Mouse (Mus musculus): ENCODE measurements around the gene G3bp1. TPM values are rescaled to one million over a fixed set of nuclear protein-coding genes. Genes with fewer than 3 reads are reported as not detected.

Gene G3bp1
- polyA plus RNA-seq, 1 experiment from 2014 or later: 36.8 TPM

GRCm38 (mm10) chr11:55468611-55469047, 856 bp upstream of the G3bp1 start:
- under 1% methylated on average over 17 of the region's 17 CpGs for WGBS (ENCODE audit: insufficient replicate concordance)
- TF ChIP-seq EP300 (IDR thresholded peaks at IDR 0.05; ENCODE audit: low read depth) (no peak), CTCF (IDR thresholded peaks at IDR 0.05; ENCODE audit: low read depth) (no peak)
- Histone ChIP-seq H3K4me2 (ENCODE audit: low read depth, low read length) (peak overlapping the region; percentile 94), H3K36me3 (replicated peaks; ENCODE audit: insufficient read depth, low read length) (no peaks in the 10 kb centered on the region), H3K9ac (replicated peaks) (peak overlapping the region; percentile 77), H3K4me1 (ENCODE audit: insufficient read depth) (peaks cover 26% of the 10 kb centered on the region), H3K27me3 (ENCODE audit: insufficient read depth, low read length) (no peaks in the 10 kb centered on the region), H3K9me3 (ENCODE audit: low read length) (no peaks in the 10 kb centered on the region), H3K27ac (ENCODE audit: low read depth) (peak overlapping the region; percentile 99), H3K4me3 (ENCODE audit: low read depth, low read length) (peak overlapping the region; percentile 81)
- ATAC-seq (peak; percentile 12), DNase-seq (no peak)

GRCm38 (mm10) chr11:55469923-55470691, 622 bp downstream of the G3bp1 start:
- H3K4me1 ChIP-seq (ENCODE audit: insufficient read depth): peaks cover 31% of the 10 kb centered on the region
- H3K9ac ChIP-seq (replicated peaks): peak overlapping the region; percentile 81
- DNase-seq (peak; percentile 40), ATAC-seq (no peak)
- no peaks in the 10 kb centered on the region for H3K9me3 ChIP-seq (ENCODE audit: low read length)
- H3K27ac ChIP-seq (ENCODE audit: low read depth): peak overlapping the region; percentile 81
- no peaks in the 10 kb centered on the region for H3K27me3 ChIP-seq (ENCODE audit: insufficient read depth, low read length)
- peak overlapping the region; percentile 94 for H3K4me2 ChIP-seq (ENCODE audit: low read depth, low read length)
- 1% methylated on average over 46 of the region's 46 CpGs for WGBS (ENCODE audit: insufficient replicate concordance)
- H3K36me3 ChIP-seq (replicated peaks; ENCODE audit: insufficient read depth, low read length): no peaks in the 10 kb centered on the region
- TF ChIP-seq CTCF (IDR thresholded peaks at IDR 0.05; ENCODE audit: low read depth): no peak
- no peak for TF ChIP-seq EP300 (IDR thresholded peaks at IDR 0.05; ENCODE audit: low read depth)
- H3K4me3 ChIP-seq (ENCODE audit: low read depth, low read length): peak overlapping the region; percentile 81

GRCm38 (mm10) chr11:55470761-55471160, 1.3 kb downstream of the G3bp1 start:
- TF ChIP-seq CTCF (IDR thresholded peaks at IDR 0.05; ENCODE audit: low read depth) (no peak), EP300 (IDR thresholded peaks at IDR 0.05; ENCODE audit: low read depth) (no peak)
- Histone ChIP-seq H3K27me3 (ENCODE audit: insufficient read depth, low read length) (no peaks in the 10 kb centered on the region), H3K9ac (replicated peaks) (peak overlapping the region; percentile 81), H3K27ac (ENCODE audit: low read depth) (no peak overlapping the region), H3K36me3 (replicated peaks; ENCODE audit: insufficient read depth, low read length) (no peaks in the 10 kb centered on the region; the same call in 1 of the 2 replicates), H3K9me3 (ENCODE audit: low read length) (no peaks in the 10 kb centered on the region), H3K4me1 (ENCODE audit: insufficient read depth) (peaks cover 29% of the 10 kb centered on the region), H3K4me2 (ENCODE audit: low read depth, low read length) (peak overlapping the region; percentile 94), H3K4me3 (ENCODE audit: low read depth, low read length) (peak overlapping the region; percentile 81)
- no peak for ATAC-seq
- DNase-seq: no peak
- WGBS (ENCODE audit: insufficient replicate concordance): 15% methylated on average over 8 of the region's 8 CpGs

GRCm38 (mm10) chr11:55471467-55471866, 2.0 kb downstream of the G3bp1 start:
- Histone ChIP-seq H3K27me3 (ENCODE audit: insufficient read depth, low read length) (no peaks in the 10 kb centered on the region), H3K27ac (ENCODE audit: low read depth) (no peak overlapping the region), H3K9me3 (ENCODE audit: low read length) (no peaks in the 10 kb centered on the region), H3K4me1 (ENCODE audit: insufficient read depth) (peaks cover 30% of the 10 kb centered on the region), H3K4me2 (ENCODE audit: low read depth, low read length) (peak overlapping the region; percentile 94), H3K9ac (replicated peaks) (peak overlapping the region; percentile 81), H3K36me3 (replicated peaks; ENCODE audit: insufficient read depth, low read length) (peaks cover 2% of the 10 kb centered on the region; the same call in 1 of the 2 replicates), H3K4me3 (ENCODE audit: low read depth, low read length) (peak overlapping the region; percentile 81; the same call in 1 of the 2 replicates)
- DNase-seq (no peak), ATAC-seq (no peak)
- no peak for TF ChIP-seq EP300 (IDR thresholded peaks at IDR 0.05; ENCODE audit: low read depth)
- TF ChIP-seq CTCF (IDR thresholded peaks at IDR 0.05; ENCODE audit: low read depth): no peak
- WGBS (ENCODE audit: insufficient replicate concordance): 64% methylated on average over 7 of the region's 7 CpGs

GRCm38 (mm10) chr11:55473219-55473618, 3.7 kb downstream of the G3bp1 start:
- H3K4me1 ChIP-seq (ENCODE audit: insufficient read depth): peaks cover 27% of the 10 kb centered on the region
- H3K27ac ChIP-seq (ENCODE audit: low read depth): no peak overlapping the region
- no peaks in the 10 kb centered on the region for H3K9me3 ChIP-seq (ENCODE audit: low read length)
- TF ChIP-seq CTCF (IDR thresholded peaks at IDR 0.05; ENCODE audit: low read depth): no peak
- no peak for TF ChIP-seq EP300 (IDR thresholded peaks at IDR 0.05; ENCODE audit: low read depth)
- 37% methylated on average over 3 of the region's 3 CpGs for WGBS (ENCODE audit: insufficient replicate concordance)
- no peak overlapping the region for H3K4me3 ChIP-seq (ENCODE audit: low read depth, low read length)
- DNase-seq (no peak), ATAC-seq (no peak)
- H3K4me2 ChIP-seq (ENCODE audit: low read depth, low read length): 0 out of 2 replicates have a peak overlapping the region, but pooled peaks have one; percentile 14
- H3K27me3 ChIP-seq (ENCODE audit: insufficient read depth, low read length): no peaks in the 10 kb centered on the region
- H3K9ac ChIP-seq (replicated peaks): no peak overlapping the region
- H3K36me3 ChIP-seq (replicated peaks; ENCODE audit: insufficient read depth, low read length): peaks cover 2% of the 10 kb centered on the region; the same call in 1 of the 2 replicates

- Histone ChIP-seq H3K27ac (ENCODE audit: low read depth) (no peak overlapping the region), H3K9ac (replicated peaks) (no peak overlapping the region), H3K9me3 (ENCODE audit: low read length) (no peaks in the 10 kb centered on the region), H3K4me2 (ENCODE audit: low read depth, low read length) (no peak overlapping the region), H3K4me3 (ENCODE audit: low read depth, low read length) (no peak overlapping the region), H3K36me3 (replicated peaks; ENCODE audit: insufficient read depth, low read length) (peaks cover 46% of the 10 kb centered on the region), H3K27me3 (ENCODE audit: insufficient read depth, low read length) (no peaks in the 10 kb centered on the region), H3K4me1 (ENCODE audit: insufficient read depth) (no peaks in the 10 kb centered on the region)
- no peak for DNase-seq
- ATAC-seq: no peak
- 93% methylated on average over 7 of the region's 7 CpGs for WGBS (ENCODE audit: insufficient replicate concordance)
- no peak for TF ChIP-seq EP300 (IDR thresholded peaks at IDR 0.05; ENCODE audit: low read depth)
- TF ChIP-seq CTCF (IDR thresholded peaks at IDR 0.05; ENCODE audit: low read depth): no peak
Observed at GRCm38 (mm10) chr11:55485443-55485842, 16.0 kb downstream of the G3bp1 start.
